Mouse (Mus musculus) layer of hippocampus, adult 8-10 months (tissue): ENCODE data around the gene Fpgs. TPM values are rescaled to one million over a fixed set of nuclear protein-coding genes. Genes with fewer than 3 reads are reported as not detected.

Experiments
- DNase-seq, 2 experiments: peaks; one replicate each; pipeline ENCODE4 v3.0.0; 2022; ENCODE audit warnings: low spot score in 2 of 2
- microRNA-seq, 2 experiments: library from miRNA; unstranded; fragments of <30 nt; microRNA quantifications; one replicate each; pipeline ENCODE4 v1.2.0; 2022
- total RNA-seq, 4 experiments: library from RNA; stranded (reverse); gene quantifications; 2 replicates each; pipeline ENCODE4 v1.2.4; 2022

Gene Fpgs
- total RNA-seq, 4 experiments from 2014 or later: 7.6 to 17.7 (median 11.4) TPM

- DNase-seq: no peak
Observed at GRCm38 (mm10) chr2:32639632-32640031, 64.3 kb downstream of the Fpgs start.

DNA sequence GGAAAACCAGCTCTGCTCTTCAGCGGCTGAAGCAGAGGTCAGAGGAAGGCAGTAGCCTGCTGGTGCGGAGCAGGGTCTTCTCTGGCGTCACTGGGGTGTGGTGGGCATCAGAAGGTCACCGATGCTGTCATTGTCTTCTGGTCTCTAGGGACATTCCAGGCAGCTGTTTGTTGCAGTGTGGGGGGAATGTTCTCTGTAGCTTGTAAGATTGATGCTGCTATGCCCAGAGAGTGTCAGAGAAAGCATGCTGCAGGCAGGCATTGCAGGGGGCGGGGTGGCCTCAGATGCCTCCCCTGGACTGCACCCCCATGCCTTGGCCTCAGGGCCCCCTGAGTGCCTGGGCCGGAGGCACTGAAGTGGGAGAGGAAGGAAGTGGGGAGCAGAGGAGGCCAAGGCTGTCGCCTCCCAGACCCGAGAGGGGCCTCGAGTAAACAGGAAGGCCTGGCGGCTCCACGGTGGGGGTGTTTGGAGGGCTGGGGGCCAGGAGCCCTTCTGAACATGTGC is 66.1 kb downstream of the Fpgs start:
- no peak for DNase-seq

GRCm38 (mm10) chr2:32636617-32637016 is 67.3 kb downstream of the Fpgs start:
- DNase-seq: no peak

GRCm38 (mm10) chr2:32634277-32635105 is 69.5 kb downstream of the Fpgs start:
- DNase-seq: no peak

GRCm38 (mm10) chr2:32633660-32634059 is 70.3 kb downstream of the Fpgs start:
- DNase-seq: no peak

Small RNAs within 50 kb of the gene (microRNA-seq; reads per million reads assigned to microRNA genes)
- gene Gm47291 (0 reads per million in 2 experiments), gene Mir1954 (0 reads per million in 2 experiments), gene Mir2861 (0 to 0.25 reads per million in 2 experiments), gene Mir3960 (0 to 0.32 reads per million in 2 experiments), gene Mir8093 (0 to 0.64 reads per million in 2 experiments)

Other genes starting within 250 kb of the Fpgs start
- 10 to 100 TPM; 69.9 to 81.1 (median 75.7) TPM for gene Fam102a, start 168.8 kb downstream of the Fpgs start, total RNA-seq
- gene Dpm2, start 133.3 kb downstream of the Fpgs start, total RNA-seq: 10 to 100 TPM; 73.1 to 87.1 (median 74.8) TPM
- gene Pip5kl1, start 129.3 kb downstream of the Fpgs start, total RNA-seq: 1 to 10 TPM; 4.0 to 5.2 (median 4.5) TPM
- gene 9430097D07Rik, start 128.5 kb downstream of the Fpgs start, total RNA-seq: under 1 TPM; 0.23 to 0.74 (median 0.40) TPM
- 10 to 100 TPM; 36.1 to 48.6 (median 40.3) TPM for gene St6galnac4, start 117.0 kb downstream of the Fpgs start, total RNA-seq
- 100 to 1,000 TPM; 110 to 144 (median 116) TPM for gene St6galnac6, start 104.4 kb downstream of the Fpgs start, total RNA-seq
- 100 to 1,000 TPM; 116 to 131 (median 119) TPM for gene Ak1, start 82.4 kb downstream of the Fpgs start, total RNA-seq
- gene Eng, start 57.5 kb downstream of the Fpgs start, total RNA-seq: 10 to 100 TPM; 18.2 to 24.8 (median 18.7) TPM
- 100 to 1,000 TPM; 102 to 129 (median 111) TPM for gene Cdk9, start 8.9 kb upstream of the Fpgs start, total RNA-seq
- 10 to 100 TPM; 18.5 to 23.8 (median 21.0) TPM for gene Sh2d3c, start 16.9 kb upstream of the Fpgs start, total RNA-seq
- gene 6330409D20Rik, start 36.9 kb upstream of the Fpgs start, total RNA-seq: 1 to 10 TPM in 3 of 4 experiments, under 1 TPM in 1; 0.92 to 2.1 (median 1.5) TPM
- gene Tor2a, start 53.1 kb upstream of the Fpgs start, total RNA-seq: 10 to 100 TPM; 28.6 to 33.5 (median 31.1) TPM
- gene Ttc16, start 71.5 kb upstream of the Fpgs start, total RNA-seq: 1 to 10 TPM in 2 of 4 experiments, under 1 TPM in 2; 0.52 to 1.6 (median 1.1) TPM
- gene Ptrh1, start 71.6 kb upstream of the Fpgs start, total RNA-seq: 1 to 10 TPM; 4.5 to 7.0 (median 5.8) TPM
- gene Cfap157, start 80.3 kb upstream of the Fpgs start, total RNA-seq: 1 to 10 TPM in 3 of 4 experiments, under 1 TPM in 1; 0.66 to 1.9 (median 1.2) TPM
- gene Stxbp1, start 143.1 kb upstream of the Fpgs start, total RNA-seq: 100 to 1,000 TPM; 583 to 634 (median 610) TPM
- 10 to 100 TPM; 21.8 to 39.3 (median 32.1) TPM for gene Fam129b, start 172.0 kb upstream of the Fpgs start, total RNA-seq